In genomic region chr13:95608416-95609087, GRCm38 (mm10) we compare ENCODE assay signal across 15 mouse cellular contexts.
"Had no signal": no experiment of that assay in that cellular context is flagged by ENCODE, and none has a peak within 500 bp of the region (broad histone marks: within the 10 kb centered on the region; RNA-seq: fewer than 3 reads in every experiment).

No protein-coding gene starts in this region.

- H3K4me2 ChIP-seq: liver, embryonic 15.5 days; midbrain, embryonic 11.5 days; midbrain, embryonic 15.5 days; neural tube, embryonic 13.5 days; stomach, embryonic 15.5 days had no signal

- DNase-seq: kidney, adult 11 months; kidney, adult 9 months; kidney, postnatal 36 days; layer of hippocampus, adult 9-11 months; lung, postnatal 36 days; right cerebral cortex, postnatal 14 days; thymus, adult 2 months; thymus, postnatal 25 days had no signal

- H3K4me3 ChIP-seq: limb, embryonic 10.5 days; liver, embryonic 15.5 days; midbrain, embryonic 15.5 days; neural tube, embryonic 13.5 days; stomach, embryonic 15.5 days had no signal

- ATAC-seq: midbrain, embryonic 15.5 days had no signal

- H3K27ac ChIP-seq: kidney, postnatal 0 days; limb, embryonic 10.5 days; liver, embryonic 15.5 days; midbrain, embryonic 15.5 days; neural tube, embryonic 13.5 days; stomach, embryonic 15.5 days had no signal

- H3K4me1 ChIP-seq: midbrain, embryonic 15.5 days; neural tube, embryonic 13.5 days; stomach, embryonic 15.5 days had no signal

- H3K9me3 ChIP-seq: limb, embryonic 10.5 days; liver, embryonic 15.5 days; midbrain, embryonic 15.5 days; neural tube, embryonic 13.5 days; stomach, embryonic 15.5 days had no signal

- H3K27me3 ChIP-seq: liver, embryonic 15.5 days; midbrain, embryonic 15.5 days; neural tube, embryonic 13.5 days; stomach, embryonic 15.5 days had no signal

- H3K9ac ChIP-seq: liver, embryonic 15.5 days; midbrain, embryonic 15.5 days; neural tube, embryonic 13.5 days; stomach, embryonic 15.5 days had no signal
